Mouse (Mus musculus) testis, adult 2 months (tissue): ENCODE measurements around the gene Mitd1.

ENCODE experiments used
- CTCF ChIP-seq: fragments of 200-500 bp; IDR thresholded peaks from 2 replicates; pipeline ENCODE4 v1.5.1; 2012; ENCODE audit warnings: low read depth, mild to moderate bottlenecking, inconsistent platforms, low read length, moderate library complexity; ENCODE audit not compliant: control insufficient read depth, insufficient read depth, insufficient replicate concordance
- POLR2A ChIP-seq: fragments of 200-500 bp; IDR thresholded peaks from 2 replicates; pipeline ENCODE4 v1.6.1; 2012; ENCODE audit warnings: low read depth, mild to moderate bottlenecking, inconsistent platforms, low read length, moderate library complexity; ENCODE audit not compliant: control insufficient read depth

GRCm38 (mm10) chr1:37925971-37926370, 35.8 kb upstream of the Mitd1 start:
- TF ChIP-seq CTCF (no peak), POLR2A (no peak)
